Mouse (Mus musculus): ENCODE data around the gene Capza1. TPM values are rescaled to one million over a fixed set of nuclear protein-coding genes. Genes with fewer than 3 reads are reported as not detected.
A peak's percentile ranks its signal among the peaks of the same experiment; 100 is the strongest.
"Not testable (repeated sequence)": the region's sequence is repeated elsewhere in the genome, so short reads cannot be mapped to it uniquely, and the experiment has no call there.

Capza1 gene
- polyA plus RNA-seq, 1 experiment = 29.6 TPM

GRCm38 (mm10) chr3:104869611-104870010 is 5.3 kb upstream of the Capza1 start:
- Histone ChIP-seq H3K27me3 (ENCODE audit: control insufficient read depth, insufficient read depth, low read length) (no peaks in the 10 kb centered on the region), H3K36me3 (ENCODE audit: control insufficient read depth, insufficient read depth, low read length) (peaks cover 11% of the 10 kb centered on the region), H3K27ac (ENCODE audit: insufficient read depth, low read length) (no peak overlapping the region), H3K4me3 (ENCODE audit: extremely low read depth, insufficient read depth, insufficient read length) (no peak overlapping the region), H3K4me1 (ENCODE audit: control insufficient read depth, insufficient read depth, insufficient read length) (0 out of 2 replicates have a peak, but pooled peaks cover 4% of the 10 kb centered on the region)
- DNase-seq (ENCODE audit: low read depth in 1 of 2, low spot score in 2 of 2) = no peak
- TF ChIP-seq CTCF (IDR thresholded peaks at IDR 0.05; ENCODE audit: extremely low read depth, insufficient read depth, insufficient read length, insufficient replicate concordance) (no peak), POLR2A (IDR thresholded peaks at IDR 0.05; ENCODE audit: low read depth, low read length) (no peak)

GRCm38 (mm10) chr3:104866674-104867073 is 2.4 kb upstream of the Capza1 start:
- not testable (repeated sequence) for H3K4me1 ChIP-seq (ENCODE audit: control insufficient read depth, insufficient read depth, insufficient read length); DNase-seq (ENCODE audit: low read depth in 1 of 2, low spot score in 2 of 2); H3K27me3 ChIP-seq (ENCODE audit: control insufficient read depth, insufficient read depth, low read length); H3K36me3 ChIP-seq (ENCODE audit: control insufficient read depth, insufficient read depth, low read length); H3K27ac ChIP-seq (ENCODE audit: insufficient read depth, low read length); H3K4me3 ChIP-seq (ENCODE audit: extremely low read depth, insufficient read depth, insufficient read length)

- DNase-seq (ENCODE audit: low read depth in 1 of 2, low spot score in 2 of 2) = peak; percentile 66 to 72
- Histone ChIP-seq H3K27ac (ENCODE audit: insufficient read depth, low read length) (peak overlapping the region; percentile 99), H3K27me3 (ENCODE audit: control insufficient read depth, insufficient read depth, low read length) (no peaks in the 10 kb centered on the region), H3K4me1 (ENCODE audit: control insufficient read depth, insufficient read depth, insufficient read length) (peaks cover 12% of the 10 kb centered on the region), H3K4me3 (ENCODE audit: extremely low read depth, insufficient read depth, insufficient read length) (peak overlapping the region; percentile 87), H3K36me3 (ENCODE audit: control insufficient read depth, insufficient read depth, low read length) (no peaks in the 10 kb centered on the region; the same call in 1 of the 2 replicates)
- TF ChIP-seq CTCF (IDR thresholded peaks at IDR 0.05; ENCODE audit: extremely low read depth, insufficient read depth, insufficient read length, insufficient replicate concordance) (no peak), POLR2A (IDR thresholded peaks at IDR 0.05; ENCODE audit: low read depth, low read length) (peak; percentile 6; the same call in 1 of the 2 replicates)
- under 1% methylated on average over 12 of the region's 12 CpGs for WGBS
These were observed 1.1 kb upstream of the Capza1 start for GRCm38 (mm10) chr3:104865341-104865788.

GRCm38 (mm10) chr3:104864651-104865340 is 491 bp upstream of the Capza1 start:
- Histone ChIP-seq H3K4me3 (ENCODE audit: extremely low read depth, insufficient read depth, insufficient read length) (peak overlapping the region; percentile 87), H3K27me3 (ENCODE audit: control insufficient read depth, insufficient read depth, low read length) (no peaks in the 10 kb centered on the region), H3K36me3 (ENCODE audit: control insufficient read depth, insufficient read depth, low read length) (no peaks in the 10 kb centered on the region), H3K27ac (ENCODE audit: insufficient read depth, low read length) (peak overlapping the region; percentile 99), H3K4me1 (ENCODE audit: control insufficient read depth, insufficient read depth, insufficient read length) (peaks cover 12% of the 10 kb centered on the region)
- TF ChIP-seq CTCF (IDR thresholded peaks at IDR 0.05; ENCODE audit: extremely low read depth, insufficient read depth, insufficient read length, insufficient replicate concordance) (no peak), POLR2A (IDR thresholded peaks at IDR 0.05; ENCODE audit: low read depth, low read length) (no peak)
- WGBS = under 1% methylated on average over 48 of the region's 48 CpGs
- peak; percentile 60 to 76 for DNase-seq (ENCODE audit: low read depth in 1 of 2, low spot score in 2 of 2)

DNA sequence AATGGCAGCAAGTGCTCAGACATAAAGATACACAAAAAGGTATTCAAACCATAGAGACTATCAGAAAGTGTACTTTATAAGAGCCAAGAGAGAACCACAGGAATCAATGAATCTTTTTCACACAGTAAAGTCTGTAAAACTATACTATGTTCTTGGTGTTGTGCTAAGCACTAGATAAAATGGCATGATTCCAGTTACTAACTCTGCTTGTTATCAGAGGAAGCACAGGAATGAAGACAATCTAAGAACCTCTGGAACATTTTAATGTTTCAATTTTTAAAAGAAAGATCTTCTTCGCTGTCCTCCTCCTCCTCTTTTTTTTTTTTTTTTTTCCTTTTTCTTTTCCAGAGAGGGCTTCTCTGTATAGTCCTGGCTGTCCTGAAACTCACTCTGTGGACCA is 5.7 kb downstream of the Capza1 start:
- no peaks in the 10 kb centered on the region for H3K27me3 ChIP-seq (ENCODE audit: control insufficient read depth, insufficient read depth, low read length)
- H3K4me3 ChIP-seq (ENCODE audit: extremely low read depth, insufficient read depth, insufficient read length) = no peak overlapping the region; the same call in 1 of the 2 replicates
- no peak for TF ChIP-seq POLR2A (IDR thresholded peaks at IDR 0.05; ENCODE audit: low read depth, low read length)
- TF ChIP-seq CTCF (IDR thresholded peaks at IDR 0.05; ENCODE audit: extremely low read depth, insufficient read depth, insufficient read length, insufficient replicate concordance) = no peak
- peaks cover 19% of the 10 kb centered on the region for H3K4me1 ChIP-seq (ENCODE audit: control insufficient read depth, insufficient read depth, insufficient read length)
- H3K36me3 ChIP-seq (ENCODE audit: control insufficient read depth, insufficient read depth, low read length) = peaks cover 4% of the 10 kb centered on the region
- WGBS = 85% methylated on average over 1 of the region's 1 CpGs
- H3K27ac ChIP-seq (ENCODE audit: insufficient read depth, low read length) = peak overlapping the region; percentile 38; the same call in 1 of the 2 replicates
- DNase-seq (ENCODE audit: low read depth in 1 of 2, low spot score in 2 of 2) = no peak

- H3K27ac ChIP-seq (ENCODE audit: insufficient read depth, low read length) = no peak overlapping the region
- DNase-seq (ENCODE audit: low read depth in 1 of 2, low spot score in 2 of 2) = peak; percentile 6 to 26
- H3K36me3 ChIP-seq (ENCODE audit: control insufficient read depth, insufficient read depth, low read length) = peaks cover 4% of the 10 kb centered on the region
- WGBS = 14% methylated on average over 1 of the region's 1 CpGs
- H3K4me1 ChIP-seq (ENCODE audit: control insufficient read depth, insufficient read depth, insufficient read length) = peaks cover 13% of the 10 kb centered on the region
- H3K4me3 ChIP-seq (ENCODE audit: extremely low read depth, insufficient read depth, insufficient read length) = no peak overlapping the region
- no peak for TF ChIP-seq POLR2A (IDR thresholded peaks at IDR 0.05; ENCODE audit: low read depth, low read length)
- H3K27me3 ChIP-seq (ENCODE audit: control insufficient read depth, insufficient read depth, low read length) = no peaks in the 10 kb centered on the region
These were observed 8.2 kb downstream of the Capza1 start for GRCm38 (mm10) chr3:104856106-104856505.

GRCm38 (mm10) chr3:104854866-104855265 is 9.4 kb downstream of the Capza1 start:
- no peak for DNase-seq (ENCODE audit: low read depth in 1 of 2, low spot score in 2 of 2)
- Histone ChIP-seq H3K27me3 (ENCODE audit: control insufficient read depth, insufficient read depth, low read length) (no peaks in the 10 kb centered on the region), H3K36me3 (ENCODE audit: control insufficient read depth, insufficient read depth, low read length) (peaks cover 4% of the 10 kb centered on the region), H3K4me3 (ENCODE audit: extremely low read depth, insufficient read depth, insufficient read length) (no peak overlapping the region), H3K27ac (ENCODE audit: insufficient read depth, low read length) (no peak overlapping the region), H3K4me1 (ENCODE audit: control insufficient read depth, insufficient read depth, insufficient read length) (peaks cover 10% of the 10 kb centered on the region)
- TF ChIP-seq CTCF (IDR thresholded peaks at IDR 0.05; ENCODE audit: extremely low read depth, insufficient read depth, insufficient read length, insufficient replicate concordance) (no peak), POLR2A (IDR thresholded peaks at IDR 0.05; ENCODE audit: low read depth, low read length) (no peak)

Data from spleen, adult 2 months (tissue).